Mouse (Mus musculus) Patski (cell line): ENCODE data around the gene Trim13. TPM values are rescaled to one million over a fixed set of nuclear protein-coding genes. Genes with fewer than 3 reads are reported as not detected.
"Not testable (repeated sequence)": the region's sequence is repeated elsewhere in the genome, so short reads cannot be mapped to it uniquely, and the experiment has no call there.

Experiments
- ATAC-seq: fragments of 100-300 bp; one replicate; pipeline ENCODE4 v1.8.0; 2021
- CTCF ChIA-PET: fragments of 350-600 bp; sonication (Branson Sonifier 250); formaldehyde crosslinking; loops from one replicate; lab custom pipeline; 2022; ENCODE audit warnings: inconsistent platforms; lab: Charles Lee
- POLR2A ChIA-PET: fragments of 350-600 bp; sonication (Branson Sonifier 250); formaldehyde crosslinking; loops from one replicate; lab custom pipeline; 2022; ENCODE audit warnings: antibody characterized with exemption, inconsistent platforms; lab: Charles Lee
- DNase-seq: peaks from one replicate; pipeline ENCODE4 v3.0.0-alpha.2; 2011; ENCODE audit warnings: low read depth, low spot score
- H3K27me3 ChIP-seq: fragments of 371-371 bp; one replicate; pipeline ENCODE4 v1.5.1; 2021
- CTCF ChIP-seq: fragments of 100-300 bp; IDR thresholded peaks from one replicate; pipeline ENCODE4 v1.5.1; 2021
- in situ Hi-C: fragments of 300-500 bp; cut with MboI; formaldehyde crosslinking; loops from 3 replicates; pipeline ENCODE4 v1.11.1; 2018; ENCODE audit warnings: low pct_unique_long_range_greater_than_20kb, mixed read lengths
- polyA plus RNA-seq: library from polyadenylated mRNA; unstranded; gene quantifications from one replicate; pipeline ENCODE4 v1.2.3, GENCODE M21; 2021

The Trim13 gene
- 13.2 TPM for polyA plus RNA-seq

DNA sequence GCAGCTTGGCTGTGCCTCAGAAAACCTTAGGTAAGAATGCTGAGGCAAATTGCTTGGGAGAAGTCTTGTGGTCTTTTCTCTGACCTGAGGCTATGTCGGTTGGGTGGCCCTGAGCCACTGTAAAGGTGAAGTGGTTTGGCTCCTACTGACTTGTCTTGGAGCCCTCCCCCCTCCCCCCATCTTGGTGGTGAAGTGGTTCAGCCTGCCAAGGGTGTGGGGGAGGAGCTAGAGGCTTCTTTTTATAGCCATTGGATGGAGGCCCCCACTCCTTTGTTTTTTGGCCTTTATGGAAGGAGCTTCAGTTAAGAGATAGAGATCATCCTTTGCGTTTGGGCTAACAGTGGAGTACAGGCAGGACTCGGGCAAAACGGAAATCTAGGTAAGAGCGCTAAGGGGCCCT lies at the start of gene Trim13:
Trim13 (plus strand) TSS at position 280 of the 400 bp plus-strand sequence.
- no peak for ATAC-seq
- in situ Hi-C loops, result no loop called here
- POLR2A ChIA-PET, result interaction anchor here (1.0 kb wide), 2 partner anchors 10 to 13 kb away, joined by 3 read pairs; partner anchors contain the start of gene Kcnrg
- TF ChIP-seq CTCF, result no peak
- CTCF ChIA-PET, result interaction anchor here (0.9 kb wide), 1 partner anchor 9 kb away, joined by 4 read pairs; the partner anchor contains the start of gene Kcnrg
- no peak for DNase-seq
- H3K27me3 ChIP-seq, result no peaks in the 10 kb centered on the region

DNA sequence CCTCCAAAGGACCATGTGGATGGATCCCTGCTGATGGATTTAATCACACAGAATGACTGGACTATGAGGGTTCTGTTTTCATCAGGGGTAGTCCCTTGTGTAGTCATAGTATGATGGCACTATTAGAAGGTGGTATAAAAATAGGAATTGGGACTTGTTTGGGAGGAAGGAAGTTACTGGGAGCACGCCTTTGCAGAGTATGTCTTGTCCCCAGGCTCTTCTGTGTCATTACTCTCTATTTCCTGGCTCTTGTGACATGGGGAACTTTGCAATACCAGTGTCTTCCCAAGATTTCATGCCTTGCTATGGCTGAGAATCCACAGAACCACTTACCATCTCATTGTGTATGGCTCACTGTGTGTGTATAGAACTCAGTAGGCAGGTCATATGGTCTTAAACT lies 49.4 kb upstream of the Trim13 start:
- DNase-seq, result no peak
- in situ Hi-C loops, result no loop called here
- POLR2A ChIA-PET, result no interaction called here
- no peak for TF ChIP-seq CTCF
- H3K27me3 ChIP-seq, result no peaks in the 10 kb centered on the region
- ATAC-seq, result no peak
- CTCF ChIA-PET, result interaction anchor here (1.7 kb wide), 1 partner anchor 7 kb away, joined by 3 read pairs; no protein-coding TSS in a partner anchor

DNA sequence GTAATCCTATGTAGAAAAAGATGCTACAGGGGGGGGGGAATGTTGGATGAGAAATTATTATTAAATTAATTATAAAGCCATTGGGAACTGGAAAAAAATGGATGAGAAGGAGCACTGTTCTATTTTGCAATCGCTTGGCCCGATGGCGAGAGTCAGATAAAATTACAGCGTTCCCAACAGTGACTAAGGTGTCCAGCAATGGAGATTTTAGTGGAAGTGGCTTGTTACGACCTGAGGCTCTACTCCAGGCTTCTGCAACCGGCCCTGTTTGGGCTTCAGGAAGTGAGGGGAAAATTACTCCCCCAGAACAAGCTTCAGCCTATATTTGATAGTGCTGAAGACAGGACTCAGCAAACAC lies 42.1 kb upstream of the Trim13 start:
- CTCF ChIA-PET, result no interaction called here
- ATAC-seq, result peak; percentile 27

DNA sequence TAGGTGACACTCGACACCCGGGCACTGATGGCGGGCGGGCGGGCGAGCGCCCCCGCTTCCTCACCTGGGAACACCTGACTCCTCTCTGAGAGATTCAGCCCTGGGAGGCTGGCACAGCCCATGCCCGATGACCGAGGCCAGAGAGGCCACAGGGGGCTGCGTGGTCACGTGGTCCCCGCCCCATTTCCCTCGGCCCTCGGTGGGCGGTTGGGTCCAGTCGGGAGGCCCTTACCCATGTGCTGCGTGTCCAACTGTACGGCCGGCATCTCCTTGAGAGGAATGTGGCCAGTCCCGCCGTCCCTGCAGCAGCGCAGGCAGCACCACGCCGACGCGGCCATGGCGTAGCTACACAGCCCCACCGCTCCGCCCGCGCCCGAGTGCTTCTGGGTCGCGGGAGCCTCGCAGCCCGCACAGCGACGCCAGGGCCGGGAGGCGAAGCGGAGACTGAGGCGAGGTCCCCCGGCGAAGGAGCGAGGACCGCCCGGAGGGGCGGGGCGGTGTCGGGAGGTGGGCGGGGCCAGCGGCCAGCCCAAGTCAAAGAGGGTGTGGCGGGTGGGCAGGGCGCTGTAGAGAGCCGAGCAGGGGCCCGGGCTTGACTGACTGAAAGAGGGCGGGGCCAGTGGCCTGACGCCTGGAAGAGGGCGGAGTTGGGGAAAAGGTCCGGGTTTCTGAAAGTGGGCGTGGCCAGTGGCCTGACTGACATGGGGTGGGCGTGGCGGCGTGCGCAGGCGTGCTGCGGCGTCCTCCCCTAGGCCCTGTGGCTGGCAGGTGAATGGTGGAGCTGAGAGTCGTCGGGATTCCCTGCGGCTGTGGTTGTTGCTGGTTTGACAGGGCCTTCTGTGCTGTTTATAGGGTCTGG lies 41.5 kb upstream of the Trim13 start, which contains the start of gene Spryd7:
Spryd7 (minus strand) TSS at position 598 of the 859 bp plus-strand sequence.
- DNase-seq, result peak; percentile 90
- POLR2A ChIA-PET, result no interaction called here
- peak; percentile 94 for ATAC-seq
- in situ Hi-C loops, result no loop called here
- no peaks in the 10 kb centered on the region for H3K27me3 ChIP-seq
- CTCF ChIA-PET, result interaction anchor here (2.6 kb wide), 1 partner anchor 14 kb away, joined by 8 read pairs; no protein-coding TSS in a partner anchor
- no peak for TF ChIP-seq CTCF

More for the DNA sequence above, 42.1 kb upstream of the Trim13 start:
- no peak for TF ChIP-seq CTCF
- in situ Hi-C loops, result no loop called here
- DNase-seq, result no peak
- H3K27me3 ChIP-seq, result no peaks in the 10 kb centered on the region
- POLR2A ChIA-PET, result no interaction called here

DNA sequence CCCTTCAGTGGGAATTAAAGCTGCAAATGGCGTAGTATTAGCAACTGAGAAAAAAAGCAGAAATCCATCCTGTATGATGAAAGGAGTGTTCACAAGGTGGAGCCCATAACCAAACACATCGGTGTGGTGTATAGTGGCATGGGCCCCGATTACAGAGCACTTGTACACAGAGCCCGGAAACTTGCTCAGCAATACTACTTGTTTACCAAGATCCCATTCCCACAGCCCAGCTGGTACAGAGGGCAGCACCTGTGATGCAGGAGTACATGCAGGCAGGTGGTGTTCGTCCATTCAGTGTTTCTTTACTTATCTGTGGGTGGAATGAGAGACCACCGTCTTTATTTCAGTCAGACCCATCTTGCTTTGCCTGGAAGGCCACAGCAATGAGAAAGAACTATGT lies 39.1 kb upstream of the Trim13 start:
- POLR2A ChIA-PET, result no interaction called here
- no peaks in the 10 kb centered on the region for H3K27me3 ChIP-seq
- DNase-seq, result no peak
- no peak for ATAC-seq
- CTCF ChIA-PET, result interaction anchor here (2.6 kb wide), 1 partner anchor 12 kb away, joined by 8 read pairs; no protein-coding TSS in a partner anchor
- no peak for TF ChIP-seq CTCF
- in situ Hi-C loops, result no loop called here

DNA sequence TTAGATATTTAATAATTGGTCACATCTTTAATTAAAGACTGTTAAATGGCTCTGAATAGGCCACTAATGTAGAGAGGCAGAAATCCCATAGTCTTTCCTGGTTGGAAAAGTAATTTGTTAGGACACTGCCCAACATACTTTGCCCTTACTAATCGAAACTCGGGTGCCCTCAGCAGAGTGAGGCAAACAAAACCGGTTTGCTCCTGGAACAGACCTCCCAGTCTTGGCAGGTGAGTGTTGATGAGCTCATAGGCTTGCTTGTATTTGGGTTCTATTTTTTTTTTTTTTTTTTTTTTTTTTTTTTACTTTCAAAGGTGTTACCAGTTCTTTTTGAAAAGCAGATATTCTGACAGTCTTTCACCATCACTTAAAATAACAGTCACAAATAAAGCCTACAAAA lies 38.2 kb upstream of the Trim13 start:
- no peak for TF ChIP-seq CTCF
- POLR2A ChIA-PET, result no interaction called here
- DNase-seq, result no peak
- CTCF ChIA-PET, result no interaction called here
- no peaks in the 10 kb centered on the region for H3K27me3 ChIP-seq
- in situ Hi-C loops, result no loop called here
- no peak for ATAC-seq

DNA sequence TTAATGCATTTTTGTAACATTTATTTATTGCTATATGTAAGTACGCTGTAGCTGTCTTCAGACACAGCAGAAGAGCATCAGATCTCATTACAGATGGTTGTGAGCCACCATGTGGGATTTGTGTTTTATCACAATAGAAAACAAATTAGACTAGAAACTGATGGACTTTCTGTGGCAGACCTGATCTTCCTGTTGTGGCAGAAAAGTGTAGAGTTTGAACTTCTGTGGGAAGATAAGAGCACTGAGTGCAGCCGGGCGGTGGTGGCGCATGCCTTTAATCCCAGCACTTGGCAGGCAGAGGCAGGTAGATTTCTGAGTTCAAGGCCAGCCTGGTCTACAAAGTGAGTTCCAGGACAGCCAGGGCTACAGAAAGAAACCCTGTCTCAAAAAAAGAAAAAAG lies 31.8 kb upstream of the Trim13 start:
- POLR2A ChIA-PET, CTCF ChIA-PET: not testable (repeated sequence)
- in situ Hi-C loops, result loop anchor here (5.0 kb wide), 1 partner anchor 766 kb away; no protein-coding TSS in a partner anchor

DNA sequence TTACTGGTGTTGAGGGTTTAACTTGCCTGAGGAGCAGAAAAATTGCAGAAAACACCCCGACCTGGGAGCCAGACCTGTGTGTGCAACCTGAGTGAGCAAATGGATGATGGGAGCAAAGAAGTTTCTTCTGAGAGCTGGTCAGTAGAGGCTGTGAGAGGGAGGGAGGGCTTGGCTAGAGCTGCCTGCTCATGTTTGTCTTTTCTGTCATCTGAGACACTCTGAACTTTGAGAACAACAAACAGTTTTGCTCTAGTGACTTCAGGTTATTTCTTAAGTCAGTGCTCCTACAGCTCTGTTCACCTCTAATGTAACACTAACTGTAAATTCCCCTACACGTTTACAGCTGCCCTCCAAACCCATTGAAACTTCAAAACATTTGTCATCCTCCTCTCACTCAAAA lies 28.7 kb upstream of the Trim13 start:
- in situ Hi-C loops, result loop anchor here (5.0 kb wide), 1 partner anchor 763 kb away; no protein-coding TSS in a partner anchor
- ChIA-PET POLR2A (interaction anchor here (0.5 kb wide), 1 partner anchor 157 kb away, joined by 3 read pairs; no protein-coding TSS in a partner anchor), CTCF (interaction anchor here (1.1 to 5.3 kb wide), 2 partner anchors 26 to 888 kb away, joined by 3 to 26 read pairs; partner anchors contain the start of gene Gucy1b2)
- no peak for DNase-seq
- H3K27me3 ChIP-seq, result no peaks in the 10 kb centered on the region
- ATAC-seq, result no peak
- TF ChIP-seq CTCF, result no peak

More for the DNA sequence above, 31.8 kb upstream of the Trim13 start:
- not testable (repeated sequence) for H3K27me3 ChIP-seq, ATAC-seq, DNase-seq

DNA sequence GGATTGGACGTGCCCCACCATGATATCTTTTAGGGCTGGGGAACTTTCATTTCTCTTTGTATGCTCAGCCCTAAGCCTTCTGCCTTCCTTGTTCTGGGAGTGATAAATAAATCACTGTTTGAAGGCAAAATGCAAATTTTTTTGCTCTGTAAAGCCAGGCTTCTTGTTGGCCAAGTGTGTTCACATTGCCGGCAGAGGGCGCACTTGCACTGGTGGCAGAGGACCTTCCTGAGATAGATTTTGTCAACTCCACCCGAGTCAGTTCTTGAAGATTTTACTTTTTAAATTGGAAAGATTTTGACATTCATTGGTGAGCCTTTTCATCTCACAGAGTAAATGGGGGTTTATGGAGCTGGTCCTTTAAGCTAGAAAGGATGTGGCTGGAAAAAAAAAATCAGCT lies 26.7 kb upstream of the Trim13 start:
- peak; percentile 81 for TF ChIP-seq CTCF
- ATAC-seq (no peak), DNase-seq (peak; percentile 28)
- H3K27me3 ChIP-seq, result no peaks in the 10 kb centered on the region
- ChIA-PET POLR2A (interaction anchor here (0.6 kb wide), 1 partner anchor 110 kb away, joined by 4 read pairs; no protein-coding TSS in a partner anchor), CTCF (interaction anchor here (0.7 to 5.3 kb wide), 18 partner anchors 10 to 893 kb away, joined by 3 to 26 read pairs (median 4); partner anchors contain the start of genes Gucy1b2 and Spryd7)
- in situ Hi-C loops, result loop anchor here (5.0 kb wide), 2 partner anchors 681 to 886 kb away; partner anchors contain the start of gene Gucy1b2

DNA sequence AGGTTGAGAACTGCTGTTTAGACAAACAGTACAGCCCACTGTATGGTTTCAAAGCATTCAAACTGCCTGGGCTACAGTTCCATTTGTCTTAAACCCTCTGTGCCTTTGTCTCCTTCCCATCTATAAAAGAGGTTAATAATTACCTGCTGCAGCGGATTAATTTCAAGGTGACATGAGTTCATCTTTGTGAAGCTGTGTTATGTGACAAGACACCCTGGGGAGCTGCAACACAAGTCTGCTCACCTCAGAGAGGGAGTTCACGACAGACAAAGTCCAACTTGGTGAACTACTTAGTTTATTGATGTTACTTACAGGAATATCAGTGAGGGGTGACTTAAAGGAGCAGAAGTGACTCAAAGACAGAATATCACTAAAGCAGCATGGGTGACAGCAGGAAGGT lies 25.9 kb upstream of the Trim13 start:
- POLR2A ChIA-PET, result no interaction called here
- CTCF ChIA-PET, result interaction anchor here (0.7 to 5.3 kb wide), 14 partner anchors 11 to 893 kb away, joined by 3 to 26 read pairs (median 5); partner anchors contain the start of genes Gucy1b2 and Spryd7
- ATAC-seq (no peak), DNase-seq (no peak)
- TF ChIP-seq CTCF, result no peak
- in situ Hi-C loops, result loop anchor here (5.0 kb wide), 2 partner anchors 680 to 885 kb away; partner anchors contain the start of gene Gucy1b2
- no peaks in the 10 kb centered on the region for H3K27me3 ChIP-seq
